Mouse (Mus musculus) bone marrow, adult 2 months (tissue): ENCODE results near the gene Cd83.

Experiments
- CTCF ChIP-seq: fragments of 200-500 bp; IDR thresholded peaks from 2 replicates; pipeline ENCODE4 v1.5.1; 2011; ENCODE audit warnings: low read length, control low read depth; ENCODE audit not compliant: control insufficient read depth, insufficient read depth
- POLR2A ChIP-seq: fragments of 200-500 bp; IDR thresholded peaks from 2 replicates; pipeline ENCODE4 v1.6.1; 2011; ENCODE audit warnings: low read depth, mild to moderate bottlenecking, control low read depth, low read length, borderline replicate concordance; ENCODE audit not compliant: control insufficient read depth

DNA sequence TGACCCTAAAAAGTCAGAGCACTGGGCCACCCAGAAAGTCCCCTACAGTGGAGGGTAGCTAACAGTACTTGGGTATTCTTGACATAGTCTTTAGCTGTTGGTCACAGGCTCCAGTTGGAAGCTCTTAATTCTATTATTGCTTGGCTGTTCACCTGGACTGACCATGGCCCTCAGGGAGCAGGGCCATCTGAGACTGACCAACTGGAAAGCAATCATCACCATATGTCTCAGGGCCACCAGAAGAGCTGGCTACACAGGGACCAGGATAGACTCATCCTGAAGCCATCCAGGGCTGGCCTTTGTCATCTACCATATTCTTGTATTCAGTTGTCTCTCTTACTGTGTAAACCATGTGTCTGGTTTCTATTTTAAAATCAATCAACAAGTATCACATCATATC, 15.6 kb downstream of the Cd83 start:
- TF ChIP-seq CTCF (no peak), POLR2A (no peak)
